Mouse (Mus musculus): Measurements from ENCODE around the gene Ttll12.

DNA sequence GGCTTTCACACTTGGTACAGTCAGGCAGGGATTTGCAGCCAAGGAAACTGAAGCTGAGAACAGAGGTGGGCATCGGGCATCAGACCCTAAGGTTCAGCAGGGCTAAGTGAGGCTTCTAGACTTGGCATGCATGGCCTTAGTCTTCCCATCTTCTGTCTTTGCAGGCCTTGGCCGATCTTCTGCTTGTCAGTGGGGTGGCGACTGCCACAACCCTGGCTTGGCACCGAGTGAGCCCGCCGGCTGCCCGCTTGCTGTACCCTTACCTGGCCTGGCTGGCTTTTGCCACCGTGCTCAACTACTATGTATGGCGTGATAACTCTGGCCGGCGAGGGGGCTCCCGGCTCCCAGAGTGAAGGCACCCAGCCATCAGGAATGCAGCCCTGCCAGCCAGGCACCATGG is 21.4 kb downstream of the Ttll12 start:
- no peak for TF ChIP-seq POLR2A (IDR thresholded peaks at IDR 0.05; ENCODE audit: insufficient read depth, low read depth, low read length)
- no peak for TF ChIP-seq CTCF (IDR thresholded peaks at IDR 0.05; ENCODE audit: insufficient read depth, low read depth, low read length)

All from olfactory bulb, adult 2 months (tissue).